Mouse (Mus musculus): ENCODE data around the gene Pde10a. TPM values are rescaled to one million over a fixed set of nuclear protein-coding genes. Genes with fewer than 3 reads are reported as not detected.

The Pde10a gene
- polyA plus RNA-seq, 1 experiment: 0.34 TPM

DNA sequence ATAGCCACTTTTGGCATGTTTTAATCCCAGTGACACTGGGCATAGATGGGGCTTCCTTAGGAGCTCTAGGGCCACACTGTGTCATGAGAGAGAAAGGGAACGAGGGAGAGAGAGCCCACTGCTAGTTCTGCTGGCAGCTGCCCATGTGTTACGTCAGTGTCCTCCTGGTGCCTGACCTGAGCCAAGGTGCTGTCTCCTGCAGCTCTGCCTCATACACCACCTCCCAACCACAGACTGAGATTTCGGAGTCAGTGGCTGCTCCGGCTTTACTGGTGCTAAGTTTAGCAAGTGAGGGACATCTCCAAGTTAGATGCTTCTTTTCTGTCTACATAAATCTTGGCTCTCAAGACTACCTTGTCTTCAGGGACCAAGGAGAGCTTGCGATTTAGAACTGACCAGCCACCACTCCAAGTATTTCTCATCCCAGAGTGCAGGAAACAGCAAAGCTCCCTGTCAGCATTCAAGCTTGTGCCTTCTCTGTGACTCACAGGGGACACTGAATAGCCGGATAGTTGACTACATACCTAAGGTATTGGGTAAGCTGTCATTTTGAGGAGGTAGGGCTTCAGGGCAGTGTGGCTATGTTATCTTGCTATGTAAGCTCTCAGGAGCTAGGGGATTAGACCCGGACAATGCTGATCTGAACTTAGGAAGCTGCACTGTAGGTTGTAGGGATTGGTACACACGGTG, 27.3 kb downstream of the Pde10a start:
- Histone ChIP-seq H3K4me2 (ENCODE audit: low read depth) (no peak overlapping the region), H3K27me3 (ENCODE audit: control insufficient read depth, insufficient read depth, insufficient read length) (peaks cover 6% of the 10 kb centered on the region), H3ac (ENCODE audit: control insufficient read depth, insufficient read length) (no peak overlapping the region), H3K4me3 (no peak overlapping the region), H3K79me2 (ENCODE audit: control insufficient read depth, insufficient read depth) (no peaks in the 10 kb centered on the region), H3K36me3 (ENCODE audit: control insufficient read depth, insufficient read depth) (no peaks in the 10 kb centered on the region)
- no peak for TF ChIP-seq TCF3 (IDR thresholded peaks at IDR 0.05; ENCODE audit: insufficient read length, low read depth)
- TF ChIP-seq POLR2AphosphoS2 (IDR thresholded peaks at IDR 0.05; ENCODE audit: insufficient read length, low read depth): no peak
- no peak for TF ChIP-seq E2F4 (IDR thresholded peaks at IDR 0.05; ENCODE audit: insufficient read depth)
- no peak for TF ChIP-seq MYOG (IDR thresholded peaks at IDR 0.05; ENCODE audit: control insufficient read depth in 1 of 3, insufficient read depth in 1 of 3, insufficient read length in 2 of 3, low read depth in 2 of 3)
- no peak for TF ChIP-seq POLR2A (IDR thresholded peaks at IDR 0.05; ENCODE audit: insufficient read length, low read depth)

DNA sequence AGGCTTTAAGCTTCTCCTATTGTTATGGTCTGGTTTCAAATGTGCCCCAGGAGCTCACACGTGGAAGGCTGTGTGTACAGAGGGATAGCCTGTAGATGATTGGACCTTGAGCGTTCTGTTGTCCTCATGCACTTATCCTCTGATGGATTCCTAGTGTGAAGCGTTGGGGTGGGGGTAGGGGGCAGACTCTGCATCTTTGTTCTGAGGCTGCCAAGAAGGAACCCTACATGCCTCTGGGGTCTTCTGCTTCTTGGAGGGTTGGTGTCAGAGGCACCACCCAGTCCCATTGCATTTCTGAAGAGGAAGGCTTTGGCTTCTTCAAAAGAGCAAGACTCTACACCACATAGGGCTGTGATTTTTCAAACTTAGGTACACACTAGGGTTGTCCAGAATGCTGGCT, 28.4 kb downstream of the Pde10a start:
- Histone ChIP-seq H3K27me3 (ENCODE audit: control insufficient read depth, insufficient read depth, insufficient read length) (peaks cover 6% of the 10 kb centered on the region), H3K79me2 (ENCODE audit: control insufficient read depth, insufficient read depth) (no peaks in the 10 kb centered on the region), H3K36me3 (ENCODE audit: control insufficient read depth, insufficient read depth) (no peaks in the 10 kb centered on the region), H3K4me2 (ENCODE audit: low read depth) (no peak overlapping the region), H3ac (ENCODE audit: control insufficient read depth, insufficient read length) (no peak overlapping the region), H3K4me3 (no peak overlapping the region)
- no peak for TF ChIP-seq E2F4 (IDR thresholded peaks at IDR 0.05; ENCODE audit: insufficient read depth)
- TF ChIP-seq TCF12 (IDR thresholded peaks at IDR 0.05; ENCODE audit: insufficient read depth, poor library complexity, severe bottlenecking): no peak
- no peak for TF ChIP-seq CEBPB (IDR thresholded peaks at IDR 0.05; ENCODE audit: insufficient read depth, poor library complexity, severe bottlenecking)
- no peak for TF ChIP-seq SRF (IDR thresholded peaks at IDR 0.05; ENCODE audit: control insufficient read depth, insufficient read length, low read depth)
- TF ChIP-seq POLR2AphosphoS2 (IDR thresholded peaks at IDR 0.05; ENCODE audit: insufficient read length, low read depth): no peak
- no peak for TF ChIP-seq USF1 (IDR thresholded peaks at IDR 0.05; ENCODE audit: low read depth)
- no peak for TF ChIP-seq POLR2A (IDR thresholded peaks at IDR 0.05; ENCODE audit: insufficient read length, low read depth)
- TF ChIP-seq TCF3 (IDR thresholded peaks at IDR 0.05; ENCODE audit: insufficient read length, low read depth): no peak
- no peak for TF ChIP-seq MYOD1 (IDR thresholded peaks at IDR 0.05; ENCODE audit: control insufficient read depth in 1 of 3, insufficient read length in 2 of 3, low read depth in 2 of 3)
- no peak for TF ChIP-seq REST (IDR thresholded peaks at IDR 0.05; ENCODE audit: insufficient read depth, insufficient read length)
- no peak for TF ChIP-seq MAX (IDR thresholded peaks at IDR 0.05; ENCODE audit: low read depth)
- no peak for TF ChIP-seq MYOG (IDR thresholded peaks at IDR 0.05; ENCODE audit: control insufficient read depth in 1 of 3, insufficient read depth in 1 of 3, insufficient read length in 2 of 3, low read depth in 2 of 3)

DNA sequence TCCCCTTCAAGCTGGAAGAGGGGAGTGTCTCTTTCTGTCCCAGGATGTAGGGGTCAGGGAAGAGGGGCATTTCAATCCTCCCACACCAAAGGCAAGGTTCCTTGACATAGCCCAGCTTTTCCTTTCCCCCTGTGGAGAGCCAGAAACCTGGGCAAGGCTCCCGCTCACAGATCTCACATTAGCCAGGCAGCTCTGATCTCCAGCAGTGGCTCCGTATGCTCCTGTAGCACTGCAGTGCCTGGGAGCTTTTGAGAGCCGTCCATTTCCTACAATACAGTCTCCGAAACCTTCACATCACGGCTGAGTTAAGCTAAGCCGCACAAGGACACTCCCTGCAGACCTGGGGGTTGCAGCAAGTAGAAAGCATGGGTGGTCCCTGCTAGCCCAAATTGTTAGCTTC, 29.0 kb downstream of the Pde10a start:
- Histone ChIP-seq H3ac (ENCODE audit: control insufficient read depth, insufficient read length) (no peak overlapping the region), H3K4me3 (no peak overlapping the region), H3K27me3 (ENCODE audit: control insufficient read depth, insufficient read depth, insufficient read length) (peaks cover 6% of the 10 kb centered on the region), H3K4me2 (ENCODE audit: low read depth) (no peak overlapping the region), H3K36me3 (ENCODE audit: control insufficient read depth, insufficient read depth) (no peaks in the 10 kb centered on the region), H3K79me2 (ENCODE audit: control insufficient read depth, insufficient read depth) (no peaks in the 10 kb centered on the region)
- TF ChIP-seq MAX (IDR thresholded peaks at IDR 0.05; ENCODE audit: low read depth): no peak
- TF ChIP-seq MYOD1 (IDR thresholded peaks at IDR 0.05; ENCODE audit: control insufficient read depth in 1 of 3, insufficient read length in 2 of 3, low read depth in 2 of 3): no peak
- no peak for TF ChIP-seq TCF12 (IDR thresholded peaks at IDR 0.05; ENCODE audit: insufficient read depth, poor library complexity, severe bottlenecking)
- no peak for TF ChIP-seq MYOG (IDR thresholded peaks at IDR 0.05; ENCODE audit: control insufficient read depth in 1 of 3, insufficient read depth in 1 of 3, insufficient read length in 2 of 3, low read depth in 2 of 3)

DNA sequence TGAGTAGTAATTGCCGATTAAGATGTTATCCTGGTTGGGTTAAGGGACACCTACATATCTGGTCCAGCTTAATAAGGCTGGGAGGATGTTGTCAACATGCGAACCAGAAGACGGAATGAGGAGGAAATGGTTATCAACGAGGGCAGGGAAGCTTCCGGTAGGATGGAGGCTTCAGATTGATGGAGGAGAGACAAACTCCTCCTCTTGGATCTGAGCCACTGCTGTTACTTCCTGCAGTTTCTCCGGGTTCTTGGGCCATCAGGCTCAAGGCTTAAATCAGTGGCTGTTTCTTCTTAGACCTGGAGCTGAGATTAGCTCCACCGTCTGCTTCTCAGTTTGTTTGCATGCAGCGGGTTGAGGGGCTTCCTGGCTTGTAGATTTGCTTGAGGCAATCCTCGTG, 30.6 kb downstream of the Pde10a start:
- H3K4me3 ChIP-seq: no peak overlapping the region
- TF ChIP-seq REST (IDR thresholded peaks at IDR 0.05; ENCODE audit: insufficient read depth, insufficient read length) (no peak), MYOD1 (IDR thresholded peaks at IDR 0.05; ENCODE audit: control insufficient read depth in 1 of 3, insufficient read length in 2 of 3, low read depth in 2 of 3) (no peak)
- H3K36me3 ChIP-seq (ENCODE audit: control insufficient read depth, insufficient read depth): no peaks in the 10 kb centered on the region
- H3K79me2 ChIP-seq (ENCODE audit: control insufficient read depth, insufficient read depth): no peaks in the 10 kb centered on the region
- H3K4me2 ChIP-seq (ENCODE audit: low read depth): no peak overlapping the region
- no peaks in the 10 kb centered on the region for H3K27me3 ChIP-seq (ENCODE audit: control insufficient read depth, insufficient read depth, insufficient read length)
- no peak overlapping the region for H3ac ChIP-seq (ENCODE audit: control insufficient read depth, insufficient read length)

DNA sequence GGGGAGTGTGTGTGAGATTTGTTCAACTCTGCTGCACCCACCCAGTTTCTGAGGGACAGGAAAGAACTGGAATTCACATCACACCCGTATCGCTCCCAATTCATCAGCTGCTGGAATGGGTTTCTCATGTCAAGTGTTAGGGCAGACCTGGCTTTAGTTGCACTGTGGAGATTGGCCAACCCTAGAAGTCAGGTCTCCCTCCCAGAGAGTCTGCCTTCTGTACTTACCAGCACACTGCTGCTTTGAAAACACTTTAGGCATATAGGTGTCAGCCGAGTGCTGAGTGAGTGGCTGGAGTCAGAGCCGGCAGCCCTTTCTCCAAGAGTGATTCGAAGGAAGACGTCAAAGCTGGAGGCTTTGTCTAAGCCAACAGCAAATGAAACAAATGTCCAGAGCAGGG, 31.1 kb downstream of the Pde10a start:
- Histone ChIP-seq H3K36me3 (ENCODE audit: control insufficient read depth, insufficient read depth) (no peaks in the 10 kb centered on the region), H3ac (ENCODE audit: control insufficient read depth, insufficient read length) (no peak overlapping the region), H3K4me3 (no peak overlapping the region), H3K27me3 (ENCODE audit: control insufficient read depth, insufficient read depth, insufficient read length) (no peaks in the 10 kb centered on the region), H3K79me2 (ENCODE audit: control insufficient read depth, insufficient read depth) (no peaks in the 10 kb centered on the region), H3K4me2 (ENCODE audit: low read depth) (no peak overlapping the region)
- TF ChIP-seq MYOG (IDR thresholded peaks at IDR 0.05; ENCODE audit: control insufficient read depth in 1 of 3, insufficient read depth in 1 of 3, insufficient read length in 2 of 3, low read depth in 2 of 3) (no peak), TCF3 (IDR thresholded peaks at IDR 0.05; ENCODE audit: insufficient read length, low read depth) (no peak), SRF (IDR thresholded peaks at IDR 0.05; ENCODE audit: control insufficient read depth, insufficient read length, low read depth) (no peak), E2F4 (IDR thresholded peaks at IDR 0.05; ENCODE audit: insufficient read depth) (no peak), MYOD1 (IDR thresholded peaks at IDR 0.05; ENCODE audit: control insufficient read depth in 1 of 3, insufficient read length in 2 of 3, low read depth in 2 of 3) (no peak), CEBPB (IDR thresholded peaks at IDR 0.05; ENCODE audit: insufficient read depth, poor library complexity, severe bottlenecking) (no peak), USF1 (IDR thresholded peaks at IDR 0.05; ENCODE audit: low read depth) (no peak), MAX (IDR thresholded peaks at IDR 0.05; ENCODE audit: low read depth) (no peak)

Data from myocyte (in vitro differentiated cells).